Mouse (Mus musculus) mouse trophoblast stem cell (cell line): ENCODE data around the gene Olfr1471.
"Not testable (repeated sequence)": the region's sequence is repeated elsewhere in the genome, so short reads cannot be mapped to it uniquely, and the experiment has no call there.

Experiments used
- in situ Hi-C, 2 experiments: fragments of 300-500 bp; cut with MseI, MboI; formaldehyde crosslinking; loops; 2 replicates in 1 of 2; 3 replicates in 1 of 2; pipeline ENCODE4 v1.15.1; 2025

Gene Olfr1471

DNA sequence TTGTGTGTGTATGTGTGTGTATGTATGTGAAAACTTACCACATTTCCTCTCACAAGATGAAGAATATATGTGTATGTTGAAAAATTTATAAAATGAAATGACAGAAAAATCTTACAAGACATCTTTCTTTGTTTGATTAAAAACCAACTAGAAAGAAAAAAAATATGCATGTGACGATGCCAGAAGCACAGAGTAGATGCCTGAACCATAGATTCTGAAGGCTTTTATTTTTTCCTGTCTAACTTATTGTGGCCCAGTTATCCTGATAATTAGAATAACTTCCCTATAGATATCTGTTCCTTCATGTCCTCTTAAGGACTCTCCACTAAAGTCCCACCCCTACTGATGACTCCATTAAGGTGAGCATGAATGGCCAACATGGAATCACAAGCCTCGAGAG, at the start of gene Olfr1471:
Gene Olfr1471, plus strand, starts transcription at position 301 of the 400 bp plus-strand sequence.
- in situ Hi-C loops: not testable (repeated sequence)

DNA sequence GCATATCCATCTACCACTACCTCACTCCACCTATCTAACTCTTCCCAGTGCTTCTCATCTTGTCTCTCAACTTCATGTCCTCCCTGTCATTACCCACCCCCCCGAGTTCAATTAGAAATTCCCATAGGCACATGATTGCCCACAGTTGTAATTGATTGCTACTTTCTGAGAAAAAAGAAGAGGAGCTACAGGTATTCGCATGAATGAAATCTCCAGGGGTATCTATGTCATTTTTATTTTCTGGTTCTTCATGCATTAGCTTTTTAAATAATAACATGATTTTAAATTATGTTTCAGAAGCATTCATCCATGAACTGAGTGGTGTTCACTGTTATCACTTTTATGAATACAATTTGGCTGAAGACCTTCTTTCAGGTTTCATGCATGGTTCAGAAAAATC, 35.7 kb upstream of the Olfr1471 start, which contains the start of gene Olfr1469:
Gene Olfr1469, plus strand, starts transcription at position 301 of the 400 bp plus-strand sequence.
- in situ Hi-C loops: no loop called here

DNA sequence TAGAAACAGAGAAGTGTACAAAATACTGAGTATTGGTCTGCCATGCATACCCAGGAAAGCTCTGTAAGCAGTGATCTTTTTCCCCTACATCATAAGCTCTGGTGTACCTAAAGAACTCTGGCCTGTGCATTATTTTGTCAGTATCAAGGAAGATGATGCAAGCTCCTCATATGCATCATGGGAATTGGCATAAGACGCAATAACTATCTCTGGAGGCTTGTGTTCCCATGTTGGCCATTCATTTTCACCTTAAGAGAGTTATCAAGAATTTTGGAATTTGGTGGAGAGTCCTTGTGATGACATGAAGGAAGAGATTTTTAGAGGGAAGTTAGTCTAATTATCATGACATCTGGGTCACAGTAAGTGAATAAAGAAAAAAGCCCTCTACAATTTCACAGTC, 12.8 kb downstream of the Olfr1471 start, which contains the start of gene Olfr1472:
Gene Olfr1472, minus strand, starts transcription at position 101 of the 400 bp plus-strand sequence.
- in situ Hi-C loops: no loop called here

DNA sequence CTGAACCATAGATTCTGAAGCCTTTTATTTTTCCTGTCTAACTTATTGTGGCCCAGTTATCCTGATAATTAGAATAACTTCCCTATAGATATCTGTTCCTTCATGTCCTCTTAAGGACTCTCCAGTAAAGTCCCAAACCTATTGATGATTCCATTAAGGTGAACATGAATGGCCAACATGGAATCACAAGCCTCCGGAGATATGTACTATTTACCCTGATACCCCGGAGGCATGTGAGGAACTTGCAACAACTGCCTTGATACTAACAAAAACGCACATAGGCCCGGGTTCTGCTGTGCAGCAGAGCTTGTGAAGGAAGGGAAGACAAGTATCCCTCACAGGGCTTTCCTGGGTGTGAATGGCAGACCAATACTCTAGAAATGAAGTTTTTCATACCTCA, 26.1 kb downstream of the Olfr1471 start, which contains the start of gene Olfr1474:
Gene Olfr1474, plus strand, starts transcription at position 301 of the 400 bp plus-strand sequence.
- in situ Hi-C loops: not testable (repeated sequence)

DNA sequence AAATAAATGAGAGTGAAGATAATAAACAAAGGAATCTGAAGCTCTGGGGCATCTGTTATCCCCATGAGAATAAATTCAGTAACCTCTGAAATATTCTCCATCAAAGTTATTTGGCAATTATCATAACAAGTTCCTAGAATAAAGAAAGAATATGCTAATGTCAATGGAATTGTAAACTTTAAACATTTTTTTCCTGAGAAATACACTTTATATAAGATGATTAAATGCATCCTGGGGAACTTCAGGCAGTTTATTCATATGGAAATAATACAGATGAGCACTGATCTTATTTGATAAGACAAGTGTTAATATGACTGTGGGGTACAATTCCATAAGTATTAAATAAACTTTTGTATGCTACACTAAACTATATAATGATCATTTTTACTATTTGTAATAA, 36.9 kb downstream of the Olfr1471 start, which contains the start of gene Olfr1475:
Gene Olfr1475, minus strand, starts transcription at position 101 of the 400 bp plus-strand sequence.
- in situ Hi-C loops: no loop called here

DNA sequence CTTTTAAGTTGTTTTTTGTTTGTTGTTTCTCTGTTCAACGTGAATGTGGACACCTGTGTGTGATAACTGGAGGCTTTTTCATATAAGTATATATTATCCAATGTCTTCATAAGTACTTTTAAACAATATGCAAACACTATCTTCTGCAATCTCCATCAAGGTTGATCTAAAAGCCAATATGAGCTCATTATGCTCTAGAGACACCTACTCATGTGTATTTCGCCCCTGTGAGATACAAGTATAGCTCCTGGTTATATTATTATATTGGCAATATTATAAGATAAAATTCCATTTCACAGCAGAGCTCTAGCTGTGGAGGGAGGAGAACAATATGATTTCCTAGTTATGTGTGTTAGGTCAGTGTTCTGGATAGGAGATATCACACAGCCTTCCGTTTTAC, 57.0 kb downstream of the Olfr1471 start, which contains the start of gene Olfr1477:
Gene Olfr1477, plus strand, starts transcription at position 301 of the 400 bp plus-strand sequence.
- in situ Hi-C loops: no loop called here
